10 mouse cellular contexts compared by ENCODE assay signal in the genomic region with DNA sequence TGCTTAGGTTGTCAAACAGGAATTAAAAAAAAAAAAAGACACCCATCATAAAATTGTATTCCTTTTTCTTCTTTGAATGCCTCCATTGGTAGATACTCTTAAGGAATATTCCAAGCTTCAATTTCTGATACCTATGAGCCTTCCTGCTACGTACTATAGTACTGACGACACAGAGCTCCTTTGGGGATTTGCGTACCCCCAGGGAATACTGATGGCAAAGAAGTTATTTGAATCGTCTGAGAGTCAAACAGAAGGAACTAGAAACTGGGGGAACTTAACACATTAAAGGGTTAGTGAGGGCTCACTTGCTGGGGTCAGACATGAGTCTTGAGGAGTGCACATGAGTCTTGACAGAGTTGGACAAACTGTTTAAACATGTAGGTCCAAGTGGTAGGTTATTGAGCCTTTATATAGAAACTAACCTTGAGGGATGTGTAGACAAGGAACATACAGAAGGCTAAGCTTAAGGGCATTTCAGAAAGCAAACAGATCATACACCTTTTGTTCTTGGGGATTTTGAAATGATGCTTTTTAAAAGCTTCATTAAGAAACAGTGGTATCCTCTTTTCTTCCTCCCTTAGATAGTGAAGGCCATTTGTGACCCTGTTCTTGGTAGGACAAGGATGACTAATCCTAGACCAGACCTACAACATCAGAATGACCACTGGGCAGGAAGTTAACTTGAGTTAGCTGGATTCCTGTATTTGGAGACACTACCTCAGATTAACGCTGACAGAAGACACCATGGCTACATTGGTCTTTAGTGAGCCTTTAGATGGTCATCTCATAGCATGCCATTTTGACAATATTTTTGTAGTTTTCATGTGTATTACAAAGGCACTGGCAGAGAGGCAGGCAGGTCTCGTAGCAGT. TPM values are rescaled to one million over a fixed set of nuclear protein-coding genes. Genes with fewer than 3 reads are reported as not detected.
DNase-seq lines count a peak whose midpoint lies in the region; ATAC-seq and TF ChIP-seq lines count a peak whose summit lies in the region.
"Had no signal": no experiment of that assay in that cellular context is flagged by ENCODE, and none has a peak within 500 bp of the region (broad histone marks: within the 10 kb centered on the region; RNA-seq: fewer than 3 reads in every experiment).

No protein-coding gene starts in this region.

- H3K36me3 ChIP-seq in lung, postnatal 0 days (ENCODE audit: insufficient read depth, low read length), result peaks cover 5% of the 10 kb centered on the region; the same call in 1 of the 2 replicates
- H3K36me3 ChIP-seq in hindbrain, embryonic 16.5 days (ENCODE audit: control insufficient read depth, insufficient read depth, low read length), result peaks cover 2% of the 10 kb centered on the region; the same call in 1 of the 2 replicates
- H3K36me3 ChIP-seq in small intestine, adult 2 months (ENCODE audit: control insufficient read depth, insufficient read depth, low read length), result peaks cover 36% of the 10 kb centered on the region

- peak overlapping the region; percentile 69; the same call in 1 of the 2 replicates for H3K27ac ChIP-seq in gastrocnemius, adult 2 months
- no peak overlapping the region for H3K27ac ChIP-seq in lung, postnatal 0 days (ENCODE audit: low read length)
- H3K27ac ChIP-seq in hindbrain, embryonic 16.5 days (ENCODE audit: low read depth, low read length), result no peak overlapping the region
- H3K27ac ChIP-seq in small intestine, adult 2 months (ENCODE audit: insufficient read depth, low read depth, low read length), result peak overlapping the region; percentile 41; the same call in 1 of the 2 replicates
- H3K27ac ChIP-seq: liver, embryonic 15.5 days had no signal

- H3K9me3 ChIP-seq in lung, postnatal 0 days (ENCODE audit: low read length), result no peaks in the 10 kb centered on the region
- H3K9me3 ChIP-seq in hindbrain, embryonic 16.5 days (ENCODE audit: control insufficient read depth, low read length), result no peaks in the 10 kb centered on the region
- H3K9me3 ChIP-seq: G1E; liver, embryonic 15.5 days had no signal

- peak overlapping the region; percentile 68 for H3K4me2 ChIP-seq in lung, postnatal 0 days (replicated peaks; ENCODE audit: low read depth, low read length)
- peak overlapping the region; percentile 66 for H3K4me2 ChIP-seq in hindbrain, embryonic 16.5 days (ENCODE audit: low read length)
- H3K4me2 ChIP-seq: liver, embryonic 15.5 days had no signal

- no peaks in the 10 kb centered on the region for H3K27me3 ChIP-seq in lung, postnatal 0 days (replicated peaks; ENCODE audit: insufficient read depth, low read length)
- H3K27me3 ChIP-seq in hindbrain, embryonic 16.5 days (replicated peaks; ENCODE audit: control insufficient read depth, insufficient read depth, low read length), result no peaks in the 10 kb centered on the region
- H3K27me3 ChIP-seq in small intestine, adult 2 months (ENCODE audit: control insufficient read depth, insufficient read depth, low read length), result no peaks in the 10 kb centered on the region
- H3K27me3 ChIP-seq: liver, embryonic 15.5 days had no signal

- H3K9ac ChIP-seq in lung, postnatal 0 days (replicated peaks; ENCODE audit: low read depth), result no peak overlapping the region
- no peak overlapping the region for H3K9ac ChIP-seq in hindbrain, embryonic 16.5 days (ENCODE audit: low read depth, low read length)
- H3K9ac ChIP-seq: liver, embryonic 15.5 days had no signal

- TF ChIP-seq POLR2A in small intestine, adult 2 months (IDR thresholded peaks at IDR 0.05; ENCODE audit: low read depth, low read length), result no peak

- H3K4me1 ChIP-seq in lung, postnatal 0 days (ENCODE audit: insufficient read depth, low read depth, low read length), result peaks cover 9% of the 10 kb centered on the region; the same call in 1 of the 2 replicates
- H3K4me1 ChIP-seq in hindbrain, embryonic 16.5 days (ENCODE audit: control insufficient read depth, insufficient read depth, low read depth, low read length), result peaks cover 43% of the 10 kb centered on the region
- peaks cover 27% of the 10 kb centered on the region for H3K4me1 ChIP-seq in small intestine, adult 2 months (ENCODE audit: control insufficient read depth, insufficient read depth, insufficient read length, low read length)

- intact Hi-C loops in gastrocnemius, adult 2 months (cut with DNase I), result loop anchor here (5.0 kb wide), 1 partner anchor 199 kb away; no protein-coding TSS in a partner anchor

- 71% methylated on average over 6 of the region's 6 CpGs for WGBS in lung, postnatal 0 days
- 52% methylated on average over 6 of the region's 6 CpGs for WGBS in hindbrain, embryonic 16.5 days
- 72% methylated on average over 6 of the region's 6 CpGs for WGBS in small intestine, adult 2 months

- TF ChIP-seq CTCF in gastrocnemius, adult 2 months (IDR thresholded peaks at IDR 0.05), result no peak
- TF ChIP-seq CTCF in lung, postnatal 0 days (IDR thresholded peaks at IDR 0.05), result no peak
- no peak for TF ChIP-seq CTCF in small intestine, adult 2 months (IDR thresholded peaks at IDR 0.05; ENCODE audit: extremely low read depth, insufficient read length, insufficient replicate concordance, low read depth, low read length)

- no peak for DNase-seq in gastrocnemius, adult 2 months
- DNase-seq in gastrocnemius, postnatal 10 days, result no peak
- DNase-seq in lung, postnatal 0 days (ENCODE audit: low spot score), result no peak
- no peak for DNase-seq in lung, postnatal 25 days (ENCODE audit: low spot score)
- no peak for DNase-seq in frontal cortex, postnatal 36 days (ENCODE audit: low spot score in 2 of 2)
- DNase-seq in ovary, adult 18-20 months (ENCODE audit: low spot score), result no peak

- H3K4me3 ChIP-seq in gastrocnemius, adult 2 months, result peak overlapping the region; percentile 73
- H3K4me3 ChIP-seq in lung, postnatal 0 days (ENCODE audit: low read depth, low read length), result peak overlapping the region; percentile 50; the same call in 1 of the 2 replicates
- H3K4me3 ChIP-seq in hindbrain, embryonic 16.5 days (ENCODE audit: low read length), result peak overlapping the region; percentile 51
- no peak overlapping the region for H3K4me3 ChIP-seq in small intestine, adult 2 months (ENCODE audit: low read depth, low read length)
- H3K4me3 ChIP-seq: liver, embryonic 15.5 days had no signal

- ATAC-seq in lung, postnatal 0 days, result no peak
- no peak for ATAC-seq in hindbrain, embryonic 16.5 days

- TF ChIP-seq EP300 in lung, postnatal 0 days (IDR thresholded peaks at IDR 0.05), result no peak

RNA-seq across cellular contexts. Expression of a gene that starts 6.2 kb away (rescaled TPM):
- total RNA-seq in gastrocnemius, adult 2 months (2021), result 10 to 100 TPM; 12.8 to 15.0 TPM
- 10 to 100 TPM; 39.6 to 45.7 TPM for total RNA-seq in gastrocnemius, postnatal 10 days (2021)
- polyA plus RNA-seq in lung, postnatal 0 days (2015; fragmentation: Nextera tagmentation; extraction: Ambion mirVana), result 72.3 and 78.1 TPM in 2 replicates
- polyA plus RNA-seq in hindbrain, embryonic 16.5 days (2015; fragmentation: Nextera tagmentation; extraction: Ambion mirVana), result 34.8 and 41.1 TPM in 2 replicates
- 8.3 and 32.7 TPM in 2 replicates for polyA plus RNA-seq in small intestine, adult 2 months (2012; rRNA removed)

Comparison
In these comparisons a context has a peak if more than half of its experiments do, and no peak if none do; other contexts are left out.
1. H3K27ac ChIP-seq: peak in gastrocnemius, adult 2 months (single experiment) and small intestine, adult 2 months (single experiment); none in lung, postnatal 0 days (single experiment) and hindbrain, embryonic 16.5 days (single experiment).